Mouse (Mus musculus): ENCODE results near the gene Hltf. TPM values are rescaled to one million over a fixed set of nuclear protein-coding genes. Genes with fewer than 3 reads are reported as not detected.
"Not testable (repeated sequence)": the region's sequence is repeated elsewhere in the genome, so short reads cannot be mapped to it uniquely, and the experiment has no call there.

Gene Hltf
- 14.7 and 19.6 TPM in 2 replicates for polyA plus RNA-seq (2015; fragmentation: Nextera tagmentation; extraction: Ambion mirVana)

DNA sequence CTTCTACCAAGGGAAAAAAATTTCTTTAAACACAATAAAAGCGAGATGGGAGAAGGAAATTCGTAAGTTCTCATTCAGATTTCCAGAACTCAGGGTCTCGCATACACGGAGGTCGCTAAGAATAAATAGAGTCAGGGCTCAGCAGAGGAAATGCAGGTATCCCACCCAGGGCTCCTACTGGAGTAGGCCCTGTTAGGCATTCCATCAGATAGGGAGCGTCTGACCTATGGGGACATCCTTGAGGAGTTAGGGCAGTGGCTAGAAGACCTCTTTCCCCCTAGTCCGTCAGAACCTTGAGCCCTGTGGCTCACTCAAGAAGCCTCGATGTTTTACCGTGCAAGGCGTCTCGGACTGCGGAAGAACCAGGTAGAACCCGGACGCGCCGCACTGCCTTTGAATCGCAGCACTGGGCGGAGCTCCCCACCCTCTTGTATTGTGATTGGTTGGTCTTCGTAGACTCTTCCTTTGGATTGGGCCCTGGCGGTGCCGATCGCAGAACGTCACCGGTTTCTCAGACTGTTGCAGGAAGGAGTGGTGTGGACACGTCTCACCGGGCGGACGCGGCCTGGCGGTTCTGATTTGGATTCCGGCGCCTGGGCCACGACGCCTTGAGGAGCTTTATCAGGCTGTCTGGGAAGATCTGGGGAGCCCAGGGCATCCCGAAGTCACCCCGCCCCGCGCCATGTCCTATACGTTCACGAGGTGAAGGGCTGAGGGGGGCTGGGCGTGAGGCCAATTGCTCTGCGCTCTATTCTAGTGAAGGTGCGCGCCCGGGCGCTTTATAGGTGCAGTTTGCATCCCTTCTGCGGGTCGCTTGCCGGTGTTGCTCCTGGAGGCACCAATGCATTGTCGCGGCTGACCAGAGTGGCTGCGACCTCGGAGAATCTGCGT, at the start of gene Hltf:
TSS of gene Hltf (plus strand) at position 506 of the 891 bp plus-strand sequence.
- Histone ChIP-seq H3K4me3 (peak within 1 kb of the TSS; percentile 84), H3K36me3 (peaks cover 5% of the 10 kb centered on the region; the same call in 1 of the 2 replicates), H3K4me1 (peaks cover 3% of the 10 kb centered on the region; the same call in 1 of the 2 replicates), H3K9me3 (no peaks in the 10 kb centered on the region), H3K9ac (peak within 1 kb of the TSS; percentile 62), H3K27ac (peak within 1 kb of the TSS; percentile 82), H3K27me3 (no peaks in the 10 kb centered on the region), H3K4me2 (peak within 1 kb of the TSS; percentile 53)
- under 1% methylated on average over 48 of the region's 54 CpGs for WGBS
- peak; percentile 100 for ATAC-seq (ENCODE audit: insufficient number of reproducible peaks, low FRiP score, low TSS enrichment, low read depth)

GRCm38 (mm10) chr3:20010464-20010863, 47.1 kb upstream of the Hltf start:
- Histone ChIP-seq H3K36me3 (peaks cover 10% of the 10 kb centered on the region), H3K4me3 (no peak overlapping the region), H3K27ac (peak overlapping the region; percentile 79), H3K4me2 (no peak overlapping the region), H3K27me3 (no peaks in the 10 kb centered on the region), H3K4me1 (peaks cover 8% of the 10 kb centered on the region), H3K9me3 (no peaks in the 10 kb centered on the region), H3K9ac (no peak overlapping the region)
- WGBS: 77% methylated on average over 9 of the region's 9 CpGs
- ATAC-seq (ENCODE audit: insufficient number of reproducible peaks, low FRiP score, low TSS enrichment, low read depth): no peak

DNA sequence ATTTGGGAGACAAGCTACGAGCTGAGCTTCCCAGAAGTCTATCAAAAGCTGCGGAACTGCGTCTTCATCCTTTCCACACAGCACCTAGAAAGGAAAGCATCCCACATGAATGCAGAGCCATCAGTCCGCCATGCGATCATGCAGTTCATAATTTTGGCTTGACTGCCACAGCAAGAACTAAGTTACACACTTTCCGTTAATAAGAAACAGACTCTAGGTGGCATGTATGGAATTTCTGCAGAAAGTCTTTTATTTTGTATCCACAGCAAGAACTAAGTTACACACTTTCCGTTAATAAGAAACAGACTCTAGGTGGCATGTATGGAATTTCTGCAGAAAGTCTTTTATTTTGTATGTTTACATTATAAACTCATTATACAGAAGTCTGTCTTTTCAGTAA, 46.7 kb upstream of the Hltf start:
- Histone ChIP-seq H3K36me3 (peaks cover 14% of the 10 kb centered on the region), H3K27ac (peak overlapping the region; percentile 79)
- H3K4me1 ChIP-seq; H3K9me3 ChIP-seq; H3K9ac ChIP-seq; H3K4me3 ChIP-seq; H3K4me2 ChIP-seq; ATAC-seq (ENCODE audit: insufficient number of reproducible peaks, low FRiP score, low TSS enrichment, low read depth); H3K27me3 ChIP-seq: not testable (repeated sequence)
- WGBS: 34% methylated on average over 7 of the region's 7 CpGs

GRCm38 (mm10) chr3:20014454-20014853, 43.2 kb upstream of the Hltf start:
- WGBS: 88% methylated on average over 2 of the region's 2 CpGs
- H3K27ac ChIP-seq: no peak overlapping the region

GRCm38 (mm10) chr3:20018076-20018475, 39.5 kb upstream of the Hltf start:
- H3K4me3 ChIP-seq: no peak overlapping the region
- no peak overlapping the region for H3K27ac ChIP-seq
- 0 out of 2 replicates have a peak, but pooled peaks cover 2% of the 10 kb centered on the region for H3K4me1 ChIP-seq
- no peak overlapping the region for H3K9ac ChIP-seq
- peaks cover 22% of the 10 kb centered on the region for H3K36me3 ChIP-seq
- no peak overlapping the region for H3K4me2 ChIP-seq
- H3K9me3 ChIP-seq: no peaks in the 10 kb centered on the region
- H3K27me3 ChIP-seq: no peaks in the 10 kb centered on the region
- ATAC-seq (ENCODE audit: insufficient number of reproducible peaks, low FRiP score, low TSS enrichment, low read depth): no peak
- WGBS: 85% methylated on average over 8 of the region's 8 CpGs

More at GRCm38 (mm10) chr3:20014454-20014853, 43.2 kb upstream of the Hltf start:
- H3K4me1 ChIP-seq: peaks cover 8% of the 10 kb centered on the region
- peak; percentile 55; the same call in 1 of the 2 replicates for ATAC-seq (ENCODE audit: insufficient number of reproducible peaks, low FRiP score, low TSS enrichment, low read depth)
- no peak overlapping the region for H3K4me3 ChIP-seq
- no peak overlapping the region for H3K4me2 ChIP-seq
- peaks cover 11% of the 10 kb centered on the region for H3K36me3 ChIP-seq
- H3K9ac ChIP-seq: no peak overlapping the region
- H3K27me3 ChIP-seq: no peaks in the 10 kb centered on the region
- no peaks in the 10 kb centered on the region for H3K9me3 ChIP-seq

GRCm38 (mm10) chr3:20023832-20024231, 33.8 kb upstream of the Hltf start:
- WGBS: 63% methylated on average over 1 of the region's 1 CpGs
- Histone ChIP-seq H3K27me3 (no peaks in the 10 kb centered on the region), H3K4me1 (no peaks in the 10 kb centered on the region), H3K36me3 (peaks cover 45% of the 10 kb centered on the region), H3K9me3 (no peaks in the 10 kb centered on the region), H3K9ac (no peak overlapping the region), H3K27ac (no peak overlapping the region), H3K4me2 (no peak overlapping the region), H3K4me3 (no peak overlapping the region)
- no peak for ATAC-seq (ENCODE audit: insufficient number of reproducible peaks, low FRiP score, low TSS enrichment, low read depth)

GRCm38 (mm10) chr3:20026481-20026880, 31.1 kb upstream of the Hltf start:
- peaks cover 39% of the 10 kb centered on the region for H3K36me3 ChIP-seq
- no peak overlapping the region for H3K27ac ChIP-seq
- H3K4me1 ChIP-seq: no peaks in the 10 kb centered on the region
- no peak for ATAC-seq (ENCODE audit: insufficient number of reproducible peaks, low FRiP score, low TSS enrichment, low read depth)
- H3K9ac ChIP-seq: no peak overlapping the region
- H3K4me2 ChIP-seq: no peak overlapping the region
- H3K4me3 ChIP-seq: no peak overlapping the region
- no peaks in the 10 kb centered on the region for H3K9me3 ChIP-seq
- H3K27me3 ChIP-seq: no peaks in the 10 kb centered on the region

DNA sequence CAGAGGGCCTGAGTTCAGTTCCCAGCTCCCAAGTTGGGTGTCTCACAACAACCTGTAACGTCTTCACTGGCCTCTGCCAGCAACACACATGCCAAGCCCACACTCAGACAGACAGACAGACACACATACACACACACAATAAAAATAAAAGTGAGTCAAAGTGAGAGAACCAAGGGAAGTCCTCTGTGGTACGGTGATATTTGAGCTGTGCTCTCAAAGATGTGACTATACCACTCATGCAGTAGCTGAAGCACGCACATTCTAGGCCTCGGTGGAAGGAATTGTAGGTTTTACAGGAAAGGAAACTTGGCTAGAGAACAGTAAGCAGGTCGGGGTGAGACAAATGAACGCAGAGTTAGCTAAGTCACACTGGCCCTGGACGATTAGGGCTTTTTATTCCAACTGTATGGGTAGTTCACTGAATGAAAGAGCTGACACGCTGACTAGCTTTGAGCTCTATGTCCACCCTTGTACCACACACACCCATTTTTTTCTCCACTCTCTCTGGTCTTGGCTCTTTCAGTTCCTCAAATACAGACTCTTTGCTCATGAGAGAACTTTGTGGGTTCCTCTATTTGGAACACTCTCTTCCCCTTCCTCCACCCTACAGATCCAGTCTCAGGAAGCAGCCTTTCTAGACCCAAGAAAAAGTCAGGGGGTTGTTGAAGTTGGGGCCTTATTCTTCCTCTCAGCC, 30.5 kb upstream of the Hltf start:
- no peak overlapping the region for H3K27ac ChIP-seq

GRCm38 (mm10) chr3:20027788-20028187, 29.8 kb upstream of the Hltf start:
- Histone ChIP-seq H3K36me3 (peaks cover 31% of the 10 kb centered on the region), H3K4me3 (no peak overlapping the region), H3K9ac (no peak overlapping the region), H3K27me3 (no peaks in the 10 kb centered on the region), H3K9me3 (no peaks in the 10 kb centered on the region), H3K4me1 (no peaks in the 10 kb centered on the region), H3K4me2 (no peak overlapping the region), H3K27ac (no peak overlapping the region)
- 82% methylated on average over 5 of the region's 5 CpGs for WGBS
- no peak for ATAC-seq (ENCODE audit: insufficient number of reproducible peaks, low FRiP score, low TSS enrichment, low read depth)

More for the DNA sequence above, 30.5 kb upstream of the Hltf start:
- no peak overlapping the region for H3K4me3 ChIP-seq
- 82% methylated on average over 8 of the region's 8 CpGs for WGBS
- H3K27me3 ChIP-seq: no peaks in the 10 kb centered on the region
- peaks cover 38% of the 10 kb centered on the region for H3K36me3 ChIP-seq
- no peaks in the 10 kb centered on the region for H3K9me3 ChIP-seq
- no peak for ATAC-seq (ENCODE audit: insufficient number of reproducible peaks, low FRiP score, low TSS enrichment, low read depth)
- H3K4me2 ChIP-seq: no peak overlapping the region
- H3K4me1 ChIP-seq: no peaks in the 10 kb centered on the region
- H3K9ac ChIP-seq: no peak overlapping the region

- Histone ChIP-seq H3K4me2 (no peak overlapping the region), H3K9ac (no peak overlapping the region), H3K4me3 (no peak overlapping the region), H3K36me3 (peaks cover 31% of the 10 kb centered on the region), H3K27me3 (no peaks in the 10 kb centered on the region), H3K4me1 (0 out of 2 replicates have a peak, but pooled peaks cover 3% of the 10 kb centered on the region), H3K27ac (no peak overlapping the region), H3K9me3 (no peaks in the 10 kb centered on the region)
- no peak for ATAC-seq (ENCODE audit: insufficient number of reproducible peaks, low FRiP score, low TSS enrichment, low read depth)
- WGBS: 92% methylated on average over 3 of the region's 3 CpGs
Observed at GRCm38 (mm10) chr3:20028640-20029039, 29.0 kb upstream of the Hltf start.

GRCm38 (mm10) chr3:20030807-20031206, 26.8 kb upstream of the Hltf start:
- no peak overlapping the region for H3K4me2 ChIP-seq
- H3K36me3 ChIP-seq: peaks cover 17% of the 10 kb centered on the region
- no peak overlapping the region for H3K4me3 ChIP-seq
- H3K9ac ChIP-seq: no peak overlapping the region
- no peaks in the 10 kb centered on the region for H3K27me3 ChIP-seq
- no peak for ATAC-seq (ENCODE audit: insufficient number of reproducible peaks, low FRiP score, low TSS enrichment, low read depth)
- WGBS: 90% methylated on average over 6 of the region's 6 CpGs
- H3K4me1 ChIP-seq: peaks cover 9% of the 10 kb centered on the region
- no peak overlapping the region for H3K27ac ChIP-seq
- H3K9me3 ChIP-seq: no peaks in the 10 kb centered on the region

All from limb, embryonic 15.5 days (tissue).